Mouse (Mus musculus) layer of hippocampus, adult 9-10 months (tissue): ENCODE data around the gene Rasa1.
A peak's percentile ranks its signal among the peaks of the same experiment; 100 is the strongest.

Source experiments
- DNase-seq: peaks from one replicate; pipeline ENCODE4 v3.0.0; 2022; ENCODE audit warnings: low spot score

Rasa1 gene

GRCm38 (mm10) chr13:85288843-85289713 lies at the start of gene Rasa1:
Gene Rasa1, minus strand, starts transcription at chr13:85289130.
- DNase-seq: peak; percentile 67

DNA sequence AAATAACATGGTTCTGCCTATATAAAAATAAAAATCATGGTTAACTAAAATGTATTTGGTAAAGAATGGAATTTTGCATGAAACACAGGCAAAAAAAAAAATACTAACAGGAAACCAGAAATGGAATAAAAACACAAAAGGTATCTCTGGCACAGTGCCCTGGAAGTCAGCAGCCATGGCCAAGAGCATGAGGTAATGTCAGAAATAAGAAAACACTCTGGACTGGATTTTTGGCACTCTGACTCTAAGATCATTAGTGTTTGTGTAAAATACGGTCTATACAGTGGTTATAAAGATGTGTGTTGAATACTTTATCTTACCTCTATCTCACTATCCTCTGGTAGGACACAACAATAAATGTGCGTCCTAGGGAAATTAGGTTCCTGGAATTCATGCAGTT lies 22.6 kb upstream of the Rasa1 start:
- DNase-seq: no peak

GRCm38 (mm10) chr13:85310968-85311367 lies 22.0 kb upstream of the Rasa1 start:
- peak; percentile 54 for DNase-seq

DNA sequence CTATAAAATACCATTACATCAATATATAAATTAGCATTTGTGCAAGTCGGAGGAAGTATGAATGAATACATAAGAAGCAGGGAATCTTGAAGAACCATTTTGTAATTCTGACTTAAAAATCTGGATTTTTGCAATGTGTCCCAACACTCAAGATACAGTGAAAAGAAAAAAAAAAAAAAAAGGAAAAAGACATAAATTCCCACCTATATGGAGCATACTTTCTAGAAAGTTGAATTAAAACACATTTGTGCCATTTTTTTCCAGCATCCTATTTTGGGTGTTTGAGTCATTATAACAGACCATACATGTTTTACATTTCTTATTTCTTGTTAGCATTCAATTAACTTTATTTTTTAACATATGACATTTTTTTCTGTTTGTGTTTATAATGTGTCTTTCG lies 21.6 kb upstream of the Rasa1 start:
- no peak for DNase-seq

DNA sequence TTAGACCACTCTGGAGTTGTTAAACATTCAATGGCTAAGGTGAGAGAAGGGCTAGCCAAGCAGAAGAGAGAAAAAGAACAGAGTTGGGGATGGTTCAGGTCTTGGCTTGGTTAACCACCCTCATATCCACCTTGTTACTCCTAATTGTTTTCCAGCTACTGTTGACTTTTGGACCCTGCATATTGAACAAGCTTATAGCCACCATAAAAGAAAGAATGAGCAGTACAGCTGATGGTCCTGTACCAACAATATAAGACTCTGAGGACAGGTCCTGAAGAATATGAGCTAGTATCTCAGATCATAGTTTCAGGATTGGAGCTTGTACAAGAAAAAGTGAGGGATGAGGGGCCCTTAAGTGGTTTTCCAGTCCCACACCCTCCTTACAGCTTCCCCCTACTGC lies 17.1 kb upstream of the Rasa1 start:
- no peak for DNase-seq

DNA sequence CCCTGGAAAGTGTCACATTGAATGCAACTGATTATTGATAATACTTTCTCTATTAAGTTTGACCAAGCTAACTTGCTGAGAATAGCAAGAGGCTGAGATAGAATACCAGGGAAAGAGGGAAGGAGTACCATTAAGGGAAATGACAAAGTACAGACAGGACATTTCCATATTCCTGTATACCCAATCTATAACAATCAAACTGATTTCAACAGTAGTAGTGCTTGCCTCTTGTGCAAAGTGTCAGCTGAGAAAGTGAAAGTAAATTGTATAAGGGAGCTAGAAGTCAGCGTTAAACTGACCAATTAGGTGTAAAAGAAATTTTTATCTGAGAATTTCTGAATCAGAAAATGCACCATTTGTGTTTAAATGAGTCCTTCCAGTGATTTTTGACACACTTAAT lies 1.7 kb upstream of the Rasa1 start:
- no peak for DNase-seq

DNA sequence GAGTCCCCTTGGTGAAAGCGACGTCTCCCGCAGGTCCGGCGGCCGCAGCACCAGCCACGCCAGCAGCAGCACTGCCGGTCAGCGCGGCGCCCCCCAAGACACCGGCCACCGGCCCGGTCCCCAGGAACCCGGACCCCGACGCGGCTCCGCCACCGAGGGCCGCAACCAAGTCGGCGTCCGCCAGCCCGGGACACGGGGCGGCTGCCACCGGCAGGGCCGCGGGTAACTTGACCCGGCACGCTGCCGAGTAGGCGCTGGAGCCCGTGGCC lies 422 bp downstream of the Rasa1 start:
- no peak for DNase-seq

- DNase-seq: no peak
Measured at GRCm38 (mm10) chr13:85287876-85288573, 905 bp downstream of the Rasa1 start.

- DNase-seq: no peak
Measured at GRCm38 (mm10) chr13:85282626-85283025, 6.3 kb downstream of the Rasa1 start.

DNA sequence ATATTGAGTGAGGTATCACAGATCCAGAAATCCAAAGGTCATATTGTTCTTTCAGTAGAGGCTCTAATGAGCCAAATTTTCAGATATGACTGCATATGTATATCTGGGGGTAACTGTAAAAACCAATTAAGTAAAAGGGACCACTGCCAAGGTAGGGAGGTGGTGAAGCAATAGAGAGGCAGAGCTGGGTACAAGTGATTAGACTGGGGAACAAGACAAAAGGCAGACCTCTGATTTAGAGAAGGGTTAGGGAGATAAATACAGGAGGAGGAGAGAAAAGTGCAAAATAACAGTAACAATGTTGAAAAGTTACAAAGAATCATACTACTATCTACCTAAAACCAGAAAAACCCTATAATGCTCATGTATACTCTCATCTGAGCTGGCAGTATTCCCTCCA lies 10.0 kb downstream of the Rasa1 start:
- DNase-seq: no peak

DNA sequence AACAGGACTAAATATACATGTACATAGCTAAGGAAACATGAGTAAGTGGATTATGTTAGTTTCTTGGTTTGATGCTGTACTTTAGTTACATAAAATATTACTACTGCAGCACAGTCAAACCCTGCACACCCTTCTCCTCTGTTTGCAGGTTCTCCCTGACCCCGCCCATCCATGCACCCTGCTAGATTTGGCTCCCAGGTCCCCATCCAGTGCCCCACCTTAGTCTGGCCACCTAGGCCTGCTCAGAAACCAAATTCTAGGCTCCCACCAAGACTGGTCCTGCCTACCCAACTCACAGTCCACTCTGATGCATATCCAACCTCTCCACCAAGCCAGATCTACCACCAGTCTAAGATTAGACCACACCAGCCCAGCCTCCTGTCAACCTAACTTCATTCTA lies 14.4 kb downstream of the Rasa1 start:
- no peak for DNase-seq

- no peak for DNase-seq
Measured at GRCm38 (mm10) chr13:85273788-85274187, 15.1 kb downstream of the Rasa1 start.

GRCm38 (mm10) chr13:85238760-85239159 lies 50.2 kb downstream of the Rasa1 start:
- DNase-seq: no peak

DNA sequence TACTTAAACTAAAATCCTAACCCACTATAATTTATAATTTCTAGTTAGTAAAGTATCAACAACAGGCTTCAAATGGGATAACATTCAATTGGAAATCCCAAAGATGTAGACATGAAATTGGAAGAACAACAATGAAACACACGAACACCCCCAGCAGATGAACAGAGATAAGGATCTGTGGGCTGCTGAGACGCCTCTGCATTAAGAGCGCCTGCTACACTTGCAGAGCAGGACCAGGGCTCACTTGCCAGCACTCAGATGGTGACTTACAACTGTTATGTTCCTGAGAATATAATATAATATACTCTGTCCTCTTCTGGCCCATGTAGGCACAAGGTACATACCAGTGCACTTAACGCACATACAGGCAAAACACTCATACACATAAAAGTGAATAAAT lies 70.3 kb downstream of the Rasa1 start:
- DNase-seq: no peak

DNA sequence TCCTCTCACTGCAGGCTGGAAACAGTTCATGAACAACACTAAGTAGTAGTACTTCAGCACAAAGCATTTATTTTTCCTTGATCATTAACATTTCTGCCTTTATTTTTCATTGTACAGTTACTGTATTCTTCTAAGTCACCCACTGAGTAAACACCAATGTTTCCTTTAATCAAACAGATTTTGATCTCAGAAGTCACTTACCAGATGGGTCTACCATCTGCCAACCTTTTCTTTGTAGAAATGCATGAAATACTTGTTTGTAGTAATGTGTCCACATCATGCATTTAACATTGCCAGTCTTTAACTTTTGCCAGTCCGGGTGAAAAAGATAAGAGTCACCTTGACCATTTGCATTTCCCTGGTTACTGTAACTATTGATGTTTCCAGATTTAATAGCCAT lies 78.6 kb downstream of the Rasa1 start:
- DNase-seq: peak; percentile 33

DNA sequence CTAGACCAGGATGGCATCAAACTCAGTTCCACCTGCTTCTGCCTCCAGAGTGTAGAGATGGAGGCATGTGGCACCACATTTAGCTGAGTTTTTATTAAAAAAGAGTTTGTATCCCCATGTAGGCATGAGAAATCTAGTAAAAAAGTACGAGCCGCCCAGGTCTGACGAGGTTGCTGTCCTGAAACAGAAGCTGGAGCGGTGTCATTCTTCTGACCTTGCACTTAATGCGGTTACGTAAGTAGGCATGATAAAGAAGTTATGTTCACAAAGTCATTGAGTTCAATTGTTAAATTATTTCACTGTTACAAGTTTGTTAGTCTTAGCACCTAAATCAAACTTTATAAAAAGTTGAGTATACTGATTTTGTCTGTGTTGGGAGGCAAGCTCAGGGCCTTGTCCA lies 80.3 kb downstream of the Rasa1 start:
- DNase-seq: no peak

- DNase-seq: no peak
Measured at GRCm38 (mm10) chr13:85207493-85207892, 81.4 kb downstream of the Rasa1 start.

DNA sequence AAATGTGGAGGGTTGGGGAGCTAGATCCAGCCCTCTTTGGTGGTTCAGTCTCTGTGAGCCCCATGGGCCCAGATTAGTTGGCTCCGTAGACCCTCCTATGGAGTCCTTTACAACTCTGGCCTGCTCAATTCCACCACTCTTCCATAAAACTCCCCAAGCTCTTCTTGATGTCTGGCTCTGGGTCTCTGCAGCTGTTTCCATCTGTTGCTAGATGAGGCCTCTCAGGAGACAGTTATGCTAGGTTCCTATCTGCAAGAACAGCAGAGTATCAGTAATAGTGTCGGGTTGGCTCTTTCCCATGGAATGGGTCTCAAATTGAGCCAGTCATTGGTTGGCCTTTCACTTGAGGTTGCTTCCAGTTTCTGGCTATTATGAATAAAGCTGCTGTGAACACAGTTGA lies 97.7 kb downstream of the Rasa1 start:
- DNase-seq: no peak

- DNase-seq: no peak
Measured at GRCm38 (mm10) chr13:85189644-85190121, 99.2 kb downstream of the Rasa1 start.

DNA sequence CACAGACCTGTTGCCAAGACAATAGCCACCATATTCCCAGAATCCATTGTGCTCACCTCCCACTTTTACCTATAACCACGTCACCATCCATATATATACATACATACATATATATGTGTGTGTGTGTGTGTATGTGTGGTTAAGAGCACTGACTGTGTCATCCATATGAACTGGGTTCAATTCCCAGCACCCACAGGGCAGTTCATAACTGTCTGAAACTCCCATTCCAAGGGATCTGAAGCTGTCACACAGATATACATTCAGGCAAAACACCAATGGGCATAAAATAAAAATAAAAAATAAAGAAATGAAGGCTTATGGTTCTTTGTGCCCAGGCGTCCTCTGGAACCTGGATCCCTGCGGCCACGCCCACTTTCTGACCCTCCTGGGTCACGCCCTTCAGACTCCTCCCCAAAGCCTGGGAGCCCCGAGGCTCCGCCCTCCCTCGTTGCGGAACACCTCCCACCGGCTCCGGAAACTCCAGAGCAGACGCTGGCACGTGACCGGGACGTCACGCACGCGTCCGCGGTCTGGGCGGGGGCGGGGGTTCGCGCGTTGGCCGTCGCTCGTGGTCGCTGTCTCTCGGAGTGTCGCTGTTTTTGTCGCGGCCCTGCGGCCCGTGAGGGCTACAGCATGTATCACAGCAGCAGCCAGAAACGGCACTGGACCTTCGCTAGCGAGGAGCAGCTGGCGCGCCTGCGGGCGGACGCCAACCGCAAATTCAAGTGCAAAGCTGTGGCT lies 99.9 kb downstream of the Rasa1 start, which contains the start of gene Ccnh:
TSS of gene Ccnh (plus strand) at position 506 of the 741 bp plus-strand sequence.
- DNase-seq: peak; percentile 71
